ENCODE assay signal across 8 mouse cellular contexts in genomic region chr9:48494817-48495547, GRCm38 (mm10). TPM values are rescaled to one million over a fixed set of nuclear protein-coding genes. Genes with fewer than 3 reads are reported as not detected.
DNase-seq lines count a peak whose midpoint lies in the region; ATAC-seq and TF ChIP-seq lines count a peak whose summit lies in the region.

TSS of gene Rbm7 (minus strand) at chr9:48495299.
TSS of gene Gm5617 (plus strand) at chr9:48495442.

- no peak for TF ChIP-seq CTCF in ES-Bruce4 (IDR thresholded peaks at IDR 0.05; ENCODE audit: low read depth, low read length)

- H3K4me3 ChIP-seq in ES-Bruce4 (ENCODE audit: low read depth, low read length) = peak within 1 kb of the TSS; percentile 94
- H3K4me3 ChIP-seq in forebrain, embryonic 14.5 days (ENCODE audit: low read depth, low read length) = peak within 1 kb of the TSS; percentile 86
- H3K4me3 ChIP-seq in neural tube, embryonic 15.5 days (replicated peaks) = peak within 1 kb of the TSS; percentile 96

- H3K9me3 ChIP-seq in ES-Bruce4 (replicated peaks; ENCODE audit: control insufficient read depth, insufficient read depth, low read length, poor library complexity, severe bottlenecking) = no peaks in the 10 kb centered on the region
- no peaks in the 10 kb centered on the region for H3K9me3 ChIP-seq in forebrain, embryonic 14.5 days (replicated peaks; ENCODE audit: control insufficient read depth, low read length)
- no peaks in the 10 kb centered on the region for H3K9me3 ChIP-seq in neural tube, embryonic 15.5 days (replicated peaks)

- peak within 1 kb of the TSS; percentile 70 for H3K9ac ChIP-seq in ES-Bruce4 (ENCODE audit: low read depth, poor library complexity, severe bottlenecking)
- peak within 1 kb of the TSS; percentile 96 for H3K9ac ChIP-seq in forebrain, embryonic 14.5 days (ENCODE audit: low read length)
- H3K9ac ChIP-seq in neural tube, embryonic 15.5 days (replicated peaks) = peak within 1 kb of the TSS; percentile 97

- under 1% methylated on average over 72 of the region's 72 CpGs for WGBS in forebrain, embryonic 14.5 days
- WGBS in neural tube, embryonic 15.5 days = under 1% methylated on average over 71 of the region's 72 CpGs

- TF ChIP-seq POLR2A in ES-Bruce4 (IDR thresholded peaks at IDR 0.05; ENCODE audit: insufficient read depth, low read length) = peak; percentile 90

- no peaks in the 10 kb centered on the region for H3K27me3 ChIP-seq in ES-Bruce4 (ENCODE audit: control insufficient read depth, insufficient read depth, low read length, poor library complexity, severe bottlenecking)
- no peaks in the 10 kb centered on the region for H3K27me3 ChIP-seq in forebrain, embryonic 14.5 days (replicated peaks; ENCODE audit: control insufficient read depth, insufficient read depth, low read length)
- H3K27me3 ChIP-seq in neural tube, embryonic 15.5 days (replicated peaks) = no peaks in the 10 kb centered on the region; the same call in none of the 2 replicates

- intact Hi-C loops in heart, postnatal 14 days (cut with DNase I) = loop anchor here (1.0 to 10.0 kb wide), 2 partner anchors 15 to 370 kb away; partner anchors contain the start of gene Rexo2

- peak; percentile 93 for DNase-seq in cerebellum, adult 11 months
- DNase-seq in forebrain, embryonic 14.5 days (ENCODE audit: low spot score) = peak; percentile 98
- peak; percentile 95 to 97 for DNase-seq in heart, postnatal 14 days
- peak; percentile 93 for DNase-seq in layer of hippocampus, adult 11-12 months (ENCODE audit: low spot score)
- peak; percentile 94 to 96 for DNase-seq in lung, adult 18-20 months
- DNase-seq in thymus, adult 18-20 months = peak; percentile 88 to 90

- peak; percentile 11; the same call in 1 of the 2 replicates for TF ChIP-seq EP300 in ES-Bruce4 (IDR thresholded peaks at IDR 0.05; ENCODE audit: insufficient read depth, low read depth, low read length)

- H3K27ac ChIP-seq in ES-Bruce4 (ENCODE audit: insufficient read depth, low read length) = peak within 1 kb of the TSS; percentile 33; the same call in 1 of the 2 replicates
- H3K27ac ChIP-seq in forebrain, embryonic 14.5 days (ENCODE audit: low read depth, low read length) = peak within 1 kb of the TSS; percentile 91
- peak within 1 kb of the TSS; percentile 96 for H3K27ac ChIP-seq in neural tube, embryonic 15.5 days (replicated peaks)

- H3K4me1 ChIP-seq in ES-Bruce4 (ENCODE audit: control insufficient read depth, insufficient read depth, low read length) = no peaks in the 10 kb centered on the region
- peaks cover 15% of the 10 kb centered on the region for H3K4me1 ChIP-seq in forebrain, embryonic 14.5 days (ENCODE audit: control insufficient read depth, insufficient read depth, low read length)
- H3K4me1 ChIP-seq in neural tube, embryonic 15.5 days = peaks cover 26% of the 10 kb centered on the region

- peak within 1 kb of the TSS; percentile 86 for H3K4me2 ChIP-seq in forebrain, embryonic 14.5 days (ENCODE audit: low read length)
- H3K4me2 ChIP-seq in neural tube, embryonic 15.5 days = peak within 1 kb of the TSS; percentile 90

- peak; percentile 100 for ATAC-seq in forebrain, embryonic 14.5 days
- peak; percentile 100 for ATAC-seq in neural tube, embryonic 15.5 days (ENCODE audit: low FRiP score)

- peaks cover 29% of the 10 kb centered on the region for H3K36me3 ChIP-seq in ES-Bruce4 (ENCODE audit: control insufficient read depth, insufficient read depth, low read length, poor library complexity, severe bottlenecking)
- H3K36me3 ChIP-seq in forebrain, embryonic 14.5 days (ENCODE audit: control insufficient read depth, insufficient read depth, low read length) = peaks cover 33% of the 10 kb centered on the region
- peaks cover 28% of the 10 kb centered on the region for H3K36me3 ChIP-seq in neural tube, embryonic 15.5 days

RNA-seq across cellular contexts. Expression of gene Rbm7, which starts in this region (rescaled TPM):
- 60.7 and 61.6 TPM in 2 replicates for polyA plus RNA-seq in ES-Bruce4 (2011; ENCODE audit: insufficient read depth, insufficient read length, low read depth, missing spikeins)
- 107 and 111 TPM in 2 replicates for polyA plus RNA-seq in forebrain, embryonic 14.5 days (2014; fragmentation: Nextera tagmentation; extraction: Ambion mirVana)
- 10 to 100 TPM; 26.8 to 29.6 TPM for total RNA-seq in heart, postnatal 14 days (2021)
- polyA plus RNA-seq in neural tube, embryonic 15.5 days (2015; fragmentation: Nextera tagmentation; extraction: Ambion mirVana) = 78.0 and 93.7 TPM in 2 replicates

RNA-seq across cellular contexts. Expression of gene Gm5617, which starts in this region (rescaled TPM):
- 11.8 and 16.1 TPM in 2 replicates for polyA plus RNA-seq in ES-Bruce4 (2011; ENCODE audit: insufficient read depth, insufficient read length, low read depth, missing spikeins)
- 24.5 and 37.3 TPM in 2 replicates for polyA plus RNA-seq in forebrain, embryonic 14.5 days (2014; fragmentation: Nextera tagmentation; extraction: Ambion mirVana)
- total RNA-seq in heart, postnatal 14 days (2021) = 10 to 100 TPM; 18.5 to 23.1 TPM
- polyA plus RNA-seq in neural tube, embryonic 15.5 days (2015; fragmentation: Nextera tagmentation; extraction: Ambion mirVana) = 20.7 and 24.6 TPM in 2 replicates

Comparison
In these comparisons a context has a peak if more than half of its experiments do, and no peak if none do; other contexts are left out.
1. Peak in every context shown above with its lines: DNase-seq, ATAC-seq, H3K4me3 ChIP-seq and H3K27ac ChIP-seq.
2. H3K27ac ChIP-seq: peak in every context shown above with its lines; median percentile 96 in neural tube, embryonic 15.5 days; 91 in forebrain, embryonic 14.5 days; 33 in ES-Bruce4.